Mouse (Mus musculus): ENCODE measurements around the gene Paqr7. TPM values are rescaled to one million over a fixed set of nuclear protein-coding genes. Genes with fewer than 3 reads are reported as not detected.

The Paqr7 gene
- 3.3 and 4.4 TPM in 2 replicates for polyA plus RNA-seq (2015; fragmentation: Nextera tagmentation; extraction: Ambion mirVana)

- H3K4me1 ChIP-seq (ENCODE audit: insufficient read depth, low read length), result peaks cover 30% of the 10 kb centered on the region
- ATAC-seq (ENCODE audit: low FRiP score, low TSS enrichment), result peak; percentile 81
- H3K4me2 ChIP-seq (replicated peaks; ENCODE audit: low read depth, low read length), result peak within 1 kb of the TSS; percentile 96
- no peaks in the 10 kb centered on the region for H3K27me3 ChIP-seq (ENCODE audit: insufficient read depth, low read length)
- H3K9ac ChIP-seq (replicated peaks; ENCODE audit: low read length), result peak within 1 kb of the TSS; percentile 53
- H3K9me3 ChIP-seq (ENCODE audit: low read length), result no peaks in the 10 kb centered on the region
- no peaks in the 10 kb centered on the region for H3K36me3 ChIP-seq (ENCODE audit: insufficient read depth, low read length)
- peak within 1 kb of the TSS; percentile 7; the same call in 1 of the 2 replicates for H3K27ac ChIP-seq (ENCODE audit: low read length)
- peak within 1 kb of the TSS; percentile 59 for H3K4me3 ChIP-seq (ENCODE audit: low read length)
- WGBS, result 7% methylated on average over 35 of the region's 35 CpGs
These were observed at the start of gene Paqr7 for GRCm38 (mm10) chr4:134496595-134497210. Gene Paqr7, plus strand, starts transcription at chr4:134496697.

GRCm38 (mm10) chr4:134447966-134448365 is 48.5 kb upstream of the Paqr7 start:
- Histone ChIP-seq H3K27me3 (ENCODE audit: insufficient read depth, low read length) (peaks cover 14% of the 10 kb centered on the region), H3K9me3 (ENCODE audit: low read length) (no peaks in the 10 kb centered on the region), H3K4me2 (replicated peaks; ENCODE audit: low read depth, low read length) (no peak overlapping the region), H3K36me3 (ENCODE audit: insufficient read depth, low read length) (no peaks in the 10 kb centered on the region), H3K4me1 (ENCODE audit: insufficient read depth, low read length) (peaks cover 9% of the 10 kb centered on the region), H3K9ac (replicated peaks; ENCODE audit: low read length) (no peak overlapping the region), H3K27ac (ENCODE audit: low read length) (no peak overlapping the region), H3K4me3 (ENCODE audit: low read length) (no peak overlapping the region)
- WGBS, result 44% methylated on average over 23 of the region's 23 CpGs
- no peak for ATAC-seq (ENCODE audit: low FRiP score, low TSS enrichment)

- Histone ChIP-seq H3K4me1 (ENCODE audit: insufficient read depth, low read length) (peaks cover 14% of the 10 kb centered on the region), H3K4me3 (ENCODE audit: low read length) (no peak overlapping the region), H3K27ac (ENCODE audit: low read length) (no peak overlapping the region), H3K36me3 (ENCODE audit: insufficient read depth, low read length) (no peaks in the 10 kb centered on the region), H3K27me3 (ENCODE audit: insufficient read depth, low read length) (peaks cover 29% of the 10 kb centered on the region), H3K9ac (replicated peaks; ENCODE audit: low read length) (no peak overlapping the region), H3K4me2 (replicated peaks; ENCODE audit: low read depth, low read length) (no peak overlapping the region), H3K9me3 (ENCODE audit: low read length) (no peaks in the 10 kb centered on the region)
- 37% methylated on average over 13 of the region's 13 CpGs for WGBS
- no peak for ATAC-seq (ENCODE audit: low FRiP score, low TSS enrichment)
These were observed 46.7 kb upstream of the Paqr7 start for GRCm38 (mm10) chr4:134449595-134450391.

GRCm38 (mm10) chr4:134450392-134451195 is 45.9 kb upstream of the Paqr7 start:
- Histone ChIP-seq H3K9ac (replicated peaks; ENCODE audit: low read length) (peak overlapping the region; percentile 10; the same call in 1 of the 2 replicates), H3K4me2 (replicated peaks; ENCODE audit: low read depth, low read length) (peak overlapping the region; percentile 28), H3K4me3 (ENCODE audit: low read length) (peak overlapping the region; percentile 5; the same call in 1 of the 2 replicates), H3K27ac (ENCODE audit: low read length) (no peak overlapping the region), H3K9me3 (ENCODE audit: low read length) (no peaks in the 10 kb centered on the region), H3K27me3 (ENCODE audit: insufficient read depth, low read length) (peaks cover 29% of the 10 kb centered on the region), H3K36me3 (ENCODE audit: insufficient read depth, low read length) (no peaks in the 10 kb centered on the region), H3K4me1 (ENCODE audit: insufficient read depth, low read length) (peaks cover 20% of the 10 kb centered on the region)
- no peak for ATAC-seq (ENCODE audit: low FRiP score, low TSS enrichment)
- 20% methylated on average over 20 of the region's 20 CpGs for WGBS

- Histone ChIP-seq H3K27ac (ENCODE audit: low read length) (no peak overlapping the region), H3K4me3 (ENCODE audit: low read length) (no peak overlapping the region), H3K9ac (replicated peaks; ENCODE audit: low read length) (no peak overlapping the region), H3K4me2 (replicated peaks; ENCODE audit: low read depth, low read length) (no peak overlapping the region), H3K27me3 (ENCODE audit: insufficient read depth, low read length) (peaks cover 29% of the 10 kb centered on the region), H3K36me3 (ENCODE audit: insufficient read depth, low read length) (no peaks in the 10 kb centered on the region), H3K9me3 (ENCODE audit: low read length) (no peaks in the 10 kb centered on the region), H3K4me1 (ENCODE audit: insufficient read depth, low read length) (peaks cover 20% of the 10 kb centered on the region)
- WGBS, result 69% methylated on average over 9 of the region's 9 CpGs
- no peak for ATAC-seq (ENCODE audit: low FRiP score, low TSS enrichment)
These were observed 45.0 kb upstream of the Paqr7 start for GRCm38 (mm10) chr4:134451484-134451883.

GRCm38 (mm10) chr4:134453619-134454400 is 42.7 kb upstream of the Paqr7 start:
- no peaks in the 10 kb centered on the region for H3K9me3 ChIP-seq (ENCODE audit: low read length)
- H3K4me1 ChIP-seq (ENCODE audit: insufficient read depth, low read length), result peaks cover 20% of the 10 kb centered on the region
- no peaks in the 10 kb centered on the region for H3K36me3 ChIP-seq (ENCODE audit: insufficient read depth, low read length)
- WGBS, result 34% methylated on average over 34 of the region's 34 CpGs
- peak overlapping the region; percentile 31 for H3K4me2 ChIP-seq (replicated peaks; ENCODE audit: low read depth, low read length)
- H3K4me3 ChIP-seq (ENCODE audit: low read length), result no peak overlapping the region
- peaks cover 25% of the 10 kb centered on the region for H3K27me3 ChIP-seq (ENCODE audit: insufficient read depth, low read length)
- ATAC-seq (ENCODE audit: low FRiP score, low TSS enrichment), result no peak
- H3K27ac ChIP-seq (ENCODE audit: low read length), result no peak overlapping the region
- H3K9ac ChIP-seq (replicated peaks; ENCODE audit: low read length), result no peak overlapping the region

- H3K9me3 ChIP-seq (ENCODE audit: low read length), result no peaks in the 10 kb centered on the region
- 26% methylated on average over 6 of the region's 6 CpGs for WGBS
- H3K4me1 ChIP-seq (ENCODE audit: insufficient read depth, low read length), result peaks cover 16% of the 10 kb centered on the region
- H3K27me3 ChIP-seq (ENCODE audit: insufficient read depth, low read length), result peaks cover 25% of the 10 kb centered on the region
- H3K4me3 ChIP-seq (ENCODE audit: low read length), result no peak overlapping the region
- ATAC-seq (ENCODE audit: low FRiP score, low TSS enrichment), result no peak
- 0 out of 2 replicates have a peak overlapping the region, but pooled peaks have one; percentile 3 for H3K4me2 ChIP-seq (replicated peaks; ENCODE audit: low read depth, low read length)
- no peaks in the 10 kb centered on the region for H3K36me3 ChIP-seq (ENCODE audit: insufficient read depth, low read length)
- peak overlapping the region; percentile 39; the same call in 1 of the 2 replicates for H3K27ac ChIP-seq (ENCODE audit: low read length)
- no peak overlapping the region for H3K9ac ChIP-seq (replicated peaks; ENCODE audit: low read length)
These were observed 41.2 kb upstream of the Paqr7 start for GRCm38 (mm10) chr4:134455310-134455709.

GRCm38 (mm10) chr4:134457130-134457825 is 39.2 kb upstream of the Paqr7 start:
- no peak overlapping the region for H3K4me3 ChIP-seq (ENCODE audit: low read length)
- H3K4me2 ChIP-seq (replicated peaks; ENCODE audit: low read depth, low read length), result no peak overlapping the region
- H3K27me3 ChIP-seq (ENCODE audit: insufficient read depth, low read length), result peaks cover 21% of the 10 kb centered on the region
- ATAC-seq (ENCODE audit: low FRiP score, low TSS enrichment), result no peak
- H3K36me3 ChIP-seq (ENCODE audit: insufficient read depth, low read length), result no peaks in the 10 kb centered on the region
- no peak overlapping the region for H3K27ac ChIP-seq (ENCODE audit: low read length)
- no peaks in the 10 kb centered on the region for H3K9me3 ChIP-seq (ENCODE audit: low read length)
- no peak overlapping the region for H3K9ac ChIP-seq (replicated peaks; ENCODE audit: low read length)
- peaks cover 11% of the 10 kb centered on the region; the same call in 1 of the 2 replicates for H3K4me1 ChIP-seq (ENCODE audit: insufficient read depth, low read length)
- 47% methylated on average over 7 of the region's 7 CpGs for WGBS

Measured in kidney, embryonic 16.5 days (tissue).